Mouse (Mus musculus): Measurements from ENCODE around the gene Patz1.

Gene Patz1

DNA sequence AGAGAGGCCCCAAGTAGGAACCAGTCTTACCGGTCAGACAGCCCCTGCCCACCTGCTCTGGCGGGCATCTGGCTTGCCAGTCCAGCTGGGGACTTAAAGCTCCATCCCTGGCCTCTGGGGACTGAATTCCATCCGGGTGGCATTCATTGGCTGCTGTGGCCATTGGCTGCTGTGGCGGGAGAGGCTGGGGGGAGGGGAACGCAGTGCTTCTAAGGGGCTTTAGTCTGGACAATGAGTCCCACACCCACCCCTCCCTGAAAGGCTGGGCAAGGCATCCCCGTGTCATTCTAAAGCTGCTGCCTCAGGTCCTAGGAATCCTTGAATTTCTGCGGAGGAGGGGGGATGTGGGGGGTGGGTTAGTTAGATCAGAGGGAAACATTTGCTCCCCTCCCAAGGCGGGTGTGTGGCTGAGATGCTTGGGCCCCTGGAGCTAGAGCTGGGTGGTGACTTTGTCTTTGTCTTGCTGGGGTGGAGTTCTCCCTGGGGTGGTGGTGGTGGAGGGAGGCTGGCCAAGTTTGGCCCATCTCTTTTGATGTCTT is 4.1 kb downstream of the Patz1 start:
- no peak for DNase-seq (ENCODE audit: low spot score)

DNA sequence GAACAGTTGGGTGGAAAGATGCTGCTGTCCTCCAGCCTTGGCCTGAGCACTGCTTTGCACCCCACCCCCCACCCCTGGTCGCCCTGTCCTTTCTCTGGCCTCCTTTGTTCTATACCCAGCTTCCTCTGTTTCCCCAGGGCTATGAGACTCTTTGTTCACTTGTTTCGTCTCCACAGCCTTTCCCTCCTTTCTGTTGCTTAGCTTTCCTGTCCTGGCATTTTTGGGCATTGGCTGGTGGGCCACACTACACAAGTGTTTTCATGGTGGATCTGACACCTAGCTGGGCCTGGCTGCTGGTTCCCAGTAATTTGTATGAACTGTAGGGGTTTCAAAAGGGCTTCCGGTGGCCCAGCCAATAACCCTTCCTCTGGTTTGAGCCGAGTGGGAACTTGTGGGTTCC is 4.7 kb downstream of the Patz1 start:
- no peak for DNase-seq (ENCODE audit: low spot score)

GRCm38 (mm10) chr11:3294641-3295040 is 6.0 kb downstream of the Patz1 start:
- DNase-seq (ENCODE audit: low spot score) = no peak

GRCm38 (mm10) chr11:3296056-3296455 is 7.4 kb downstream of the Patz1 start:
- no peak for DNase-seq (ENCODE audit: low spot score)

GRCm38 (mm10) chr11:3297871-3298812 is 9.5 kb downstream of the Patz1 start:
- DNase-seq (ENCODE audit: low spot score) = no peak

DNA sequence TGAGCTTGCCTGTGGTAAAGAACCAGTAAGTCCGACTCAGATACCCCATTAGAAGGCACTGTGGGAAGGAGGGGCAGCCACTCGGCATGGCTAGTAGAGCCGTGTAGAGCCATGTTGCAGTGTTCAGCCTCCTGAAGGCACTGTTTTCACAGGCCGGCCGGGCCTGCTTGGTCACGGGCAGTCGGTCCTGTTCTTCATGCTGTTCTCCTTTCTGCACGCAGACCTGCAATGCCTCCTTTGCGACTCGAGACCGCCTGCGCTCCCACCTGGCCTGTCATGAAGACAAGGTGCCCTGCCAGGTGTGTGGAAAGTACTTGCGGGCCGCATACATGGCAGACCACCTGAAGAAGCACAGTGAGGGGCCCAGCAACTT is 10.1 kb downstream of the Patz1 start:
- no peak for DNase-seq (ENCODE audit: low spot score)

DNA sequence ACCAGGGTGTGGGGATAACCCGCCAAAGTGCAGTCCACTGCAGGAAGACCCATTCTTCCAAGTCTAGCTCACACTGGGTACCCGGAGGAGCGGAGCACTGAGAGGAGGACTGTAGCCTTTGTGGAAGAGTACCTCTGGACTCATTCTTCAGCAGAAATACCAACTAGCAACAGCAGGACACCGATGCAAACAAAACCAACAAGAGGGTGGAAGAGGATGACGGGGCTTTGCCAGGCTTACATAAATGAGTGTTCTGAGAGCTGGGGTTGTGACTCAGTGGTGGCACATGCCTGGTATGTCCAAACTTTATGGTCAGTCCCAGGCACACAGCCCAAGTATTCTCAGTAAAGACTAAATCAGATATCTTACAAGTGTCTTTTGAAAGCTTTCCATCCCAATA is 12.4 kb downstream of the Patz1 start:
- no peak for DNase-seq (ENCODE audit: low spot score)

GRCm38 (mm10) chr11:3302385-3302784 is 13.7 kb downstream of the Patz1 start:
- no peak for DNase-seq (ENCODE audit: low spot score)

- no peak for DNase-seq (ENCODE audit: low spot score)
Measured at GRCm38 (mm10) chr11:3302792-3303191, 14.1 kb downstream of the Patz1 start.

DNA sequence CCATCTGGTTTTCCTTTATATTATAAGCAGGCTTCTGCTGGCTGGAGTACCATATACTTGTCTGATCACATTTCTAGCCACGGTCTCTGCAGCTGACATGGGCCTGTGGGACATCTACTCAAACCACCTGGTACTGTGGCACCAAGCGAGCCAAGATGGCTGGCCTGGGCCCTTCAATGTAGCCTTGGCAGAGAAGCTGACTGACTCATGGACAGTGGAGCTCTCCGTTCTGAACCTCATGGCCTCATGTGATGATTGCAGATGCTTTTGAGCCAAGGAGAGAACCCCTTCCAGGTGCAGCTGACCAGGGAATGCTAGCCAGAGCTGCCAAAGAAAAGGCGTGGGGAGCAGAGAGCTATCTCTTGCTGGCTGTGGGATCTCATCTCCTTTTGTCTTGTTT is 17.1 kb downstream of the Patz1 start:
- no peak for DNase-seq (ENCODE audit: low spot score)

DNA sequence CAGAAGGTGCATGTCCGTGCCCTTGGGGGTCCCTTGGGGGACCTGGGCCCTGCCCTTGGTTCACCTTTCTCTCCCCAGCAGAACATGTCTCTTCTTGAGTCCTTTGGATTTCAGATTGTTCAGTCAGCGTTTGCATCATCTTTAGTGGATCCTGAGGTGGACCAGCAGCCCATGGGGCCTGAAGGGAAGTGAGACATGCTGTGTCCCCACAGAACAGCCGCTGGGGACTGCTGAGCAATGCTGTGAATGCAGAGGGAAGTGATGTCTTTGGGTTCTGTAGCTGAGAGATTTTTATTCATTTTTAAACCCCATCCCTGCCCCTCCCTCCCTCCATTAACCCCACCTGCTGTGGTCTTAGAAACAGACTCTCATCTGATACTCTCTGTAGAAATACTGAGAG is 19.2 kb downstream of the Patz1 start:
- no peak for DNase-seq (ENCODE audit: low spot score)

DNA sequence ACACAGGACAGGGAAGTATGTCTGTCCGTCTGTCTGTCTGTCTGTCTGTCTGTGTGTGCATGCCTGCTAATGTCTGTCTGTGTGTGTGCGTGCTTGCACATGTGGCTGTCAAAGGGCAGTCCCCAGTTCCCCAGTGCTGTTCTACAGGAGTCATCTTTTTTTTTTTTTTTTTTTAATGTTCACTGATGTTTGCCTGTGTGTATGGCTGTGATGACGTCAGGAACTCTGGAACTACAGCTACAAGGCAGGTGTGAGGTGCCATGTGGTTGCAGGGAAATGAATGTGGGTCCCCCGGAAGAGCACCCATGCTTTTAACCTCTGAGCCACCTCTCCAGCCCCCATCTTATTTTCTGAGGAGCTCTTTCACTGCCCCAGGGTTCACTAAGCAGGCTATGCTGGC is 21.2 kb downstream of the Patz1 start:
- no peak for DNase-seq (ENCODE audit: low spot score)

DNA sequence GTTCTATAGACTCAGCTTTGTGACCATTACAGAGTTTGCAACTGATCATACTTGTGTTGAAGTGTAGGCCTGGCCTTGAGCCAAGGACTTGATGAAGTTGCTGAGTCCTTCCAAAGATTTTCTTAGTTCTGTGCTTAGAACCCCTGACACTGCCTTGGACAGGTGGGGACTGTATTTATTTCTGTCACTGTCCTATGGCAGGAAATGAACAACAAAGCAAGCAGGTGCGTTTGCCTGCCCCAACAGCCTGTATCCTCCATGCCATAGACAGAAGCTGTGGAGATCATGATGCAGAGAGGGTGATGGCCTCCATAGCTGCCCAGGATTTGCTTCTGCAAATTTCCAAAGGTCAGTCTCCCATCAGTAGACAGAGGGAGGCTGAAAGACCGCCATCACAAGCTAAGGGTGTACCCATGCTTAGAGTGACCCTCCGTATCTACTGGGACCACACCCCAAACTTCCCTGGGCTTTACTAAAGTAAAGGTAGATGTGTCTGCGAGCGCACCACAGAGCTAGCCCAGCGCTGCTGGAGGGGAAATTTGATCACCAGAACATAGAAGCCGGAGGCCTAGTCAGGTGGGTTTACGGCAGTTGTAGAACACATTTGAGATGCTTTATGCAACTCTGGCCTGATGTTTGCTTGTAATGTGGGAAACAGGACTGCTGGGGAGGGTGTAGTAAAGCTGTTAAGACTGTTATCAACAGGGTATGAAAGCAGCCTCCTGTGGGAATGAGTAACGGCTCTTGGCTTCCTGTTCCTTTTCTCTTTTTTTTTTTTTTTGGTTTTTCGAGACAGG is 22.3 kb downstream of the Patz1 start:
- DNase-seq (ENCODE audit: low spot score) = no peak

DNA sequence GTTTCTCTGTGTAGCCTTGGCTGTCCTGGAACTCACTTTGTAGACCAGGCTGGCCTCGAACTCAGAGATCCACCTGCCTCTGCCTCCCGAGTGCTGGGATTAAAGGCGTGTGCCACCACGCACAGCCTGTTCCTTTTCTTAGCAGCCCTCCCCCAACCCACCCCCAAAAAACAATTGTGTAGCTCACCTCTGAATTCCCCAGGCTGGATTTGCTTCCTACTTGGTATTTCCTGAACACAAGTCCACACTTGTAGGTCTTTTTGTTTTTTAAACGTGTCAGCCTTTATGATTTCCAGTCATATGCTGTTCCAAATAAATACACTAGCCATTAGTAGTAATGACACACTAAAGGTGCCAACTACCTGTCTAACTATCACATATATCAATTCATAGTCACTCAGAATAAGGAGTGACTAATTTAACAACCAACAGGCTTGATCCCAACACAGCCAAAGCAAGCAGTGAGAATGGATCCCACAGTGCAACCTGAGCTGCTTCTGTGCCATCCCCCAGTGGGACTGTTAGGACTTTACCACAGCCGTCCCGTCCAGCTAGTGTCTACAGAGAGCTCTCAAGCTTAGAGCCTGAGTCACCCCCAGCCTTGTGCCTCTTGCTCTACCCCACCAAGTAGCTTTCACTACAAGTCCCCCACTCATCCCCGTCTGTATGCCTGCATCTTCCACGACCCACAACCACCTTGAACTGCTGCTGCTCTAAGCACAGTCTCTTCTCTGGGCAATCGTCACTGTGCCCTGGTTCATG is 23.1 kb downstream of the Patz1 start:
- DNase-seq (ENCODE audit: low spot score) = no peak

DNA sequence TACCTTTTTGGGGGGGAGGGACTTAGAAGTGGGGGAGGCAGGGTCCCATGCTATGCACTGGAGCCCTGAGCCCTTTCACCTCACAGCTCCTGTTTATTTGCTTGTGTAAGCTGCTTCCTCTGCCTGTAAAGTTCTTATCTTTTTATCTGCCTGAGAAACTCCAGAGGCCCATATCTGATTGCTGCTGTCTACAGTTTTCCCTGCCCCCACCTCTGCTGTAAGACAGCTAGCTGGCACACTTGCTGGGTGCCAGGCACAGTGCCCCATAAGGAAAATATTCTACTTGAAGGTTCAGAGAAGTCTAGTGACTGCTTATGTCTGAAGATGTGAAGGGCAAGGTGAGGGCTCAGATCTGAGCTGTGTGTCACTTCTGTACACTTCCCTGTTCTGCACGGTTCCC is 24.6 kb downstream of the Patz1 start:
- DNase-seq (ENCODE audit: low spot score) = no peak

GRCm38 (mm10) chr11:3314148-3314547 is 25.5 kb downstream of the Patz1 start:
- DNase-seq (ENCODE audit: low spot score) = no peak

GRCm38 (mm10) chr11:3318286-3318685 is 29.6 kb downstream of the Patz1 start:
- no peak for DNase-seq (ENCODE audit: low spot score)

- DNase-seq (ENCODE audit: low spot score) = no peak
Measured at GRCm38 (mm10) chr11:3328271-3328670, 39.6 kb downstream of the Patz1 start.

GRCm38 (mm10) chr11:3328806-3329775 is 40.4 kb downstream of the Patz1 start:
- DNase-seq (ENCODE audit: low spot score) = no peak

- DNase-seq (ENCODE audit: low spot score) = no peak
Measured at GRCm38 (mm10) chr11:3329891-3330451, 41.3 kb downstream of the Patz1 start, which contains the start of gene Pik3ip1. TSS of gene Pik3ip1 (plus strand) at chr11:3330401.

- DNase-seq (ENCODE audit: low spot score) = peak; percentile 83
Measured at GRCm38 (mm10) chr11:3330566-3330965, 41.9 kb downstream of the Patz1 start.
